Mouse (Mus musculus): ENCODE results near the gene Itpkb. TPM values are rescaled to one million over a fixed set of nuclear protein-coding genes. Genes with fewer than 3 reads are reported as not detected.

Itpkb gene
- total and polyA plus RNA-seq, 3 experiments, result 3.4 to 9.2 TPM; not detected in 1

GRCm38 (mm10) chr1:180330707-180331545 lies 641 bp downstream of the Itpkb start:
- Histone ChIP-seq H3K9ac (ENCODE audit: control insufficient read depth, low read depth, low read length, poor library complexity, severe bottlenecking) (peak overlapping the region; percentile 85), H3K79me2 (ENCODE audit: control insufficient read depth, insufficient read depth, low read length, poor library complexity) (peaks cover 10% of the 10 kb centered on the region), H3K27ac (ENCODE audit: control insufficient read depth, low read depth, low read length) (peak overlapping the region; percentile 83), H3K4me1 (ENCODE audit: control insufficient read depth in 1 of 2, insufficient read depth in 2 of 2, low read length in 2 of 2) (peaks cover 3 to 20% of the 10 kb centered on the region in 2 experiments; a peak in 3 of 4 replicates), H3K4me3 (ENCODE audit: control insufficient read depth in 1 of 2, insufficient read depth in 1 of 2, low read depth in 2 of 2, low read length in 2 of 2) (peak overlapping the region; percentile 82 to 87), H3K9me3 (replicated peaks; ENCODE audit: insufficient read depth, low read length) (no peaks in the 10 kb centered on the region), H3K36me3 (ENCODE audit: control insufficient read depth in 1 of 2, insufficient read depth in 2 of 2, low read length in 2 of 2) (peaks cover 0 to 18% of the 10 kb centered on the region in 2 experiments; a peak in 2 of 4 replicates), H3K27me3 (ENCODE audit: control insufficient read depth in 1 of 2, insufficient read depth in 2 of 2, low read length in 2 of 2) (no peaks in the 10 kb centered on the region)
- TF ChIP-seq NRF1 (IDR thresholded peaks at IDR 0.05; ENCODE audit: insufficient read depth, low read depth, low read length, poor library complexity, severe bottlenecking), result peak; percentile 51; the same call in 1 of the 2 replicates
- TF ChIP-seq ELF1 (IDR thresholded peaks at IDR 0.05; ENCODE audit: low read depth, low read length), result no peak
- TF ChIP-seq UBTF (IDR thresholded peaks at IDR 0.05; ENCODE audit: borderline replicate concordance, insufficient read depth, low read depth, low read length), result peak; percentile 84; the same call in 1 of the 2 replicates
- peak; percentile 45 for DNase-seq (ENCODE audit: low read depth, low spot score)

- Histone ChIP-seq H3K4me1 (ENCODE audit: control insufficient read depth in 1 of 2, insufficient read depth in 2 of 2, low read length in 2 of 2) (peaks cover 3 to 21% of the 10 kb centered on the region in 2 experiments; a peak in 3 of 4 replicates), H3K9ac (ENCODE audit: control insufficient read depth, low read depth, low read length, poor library complexity, severe bottlenecking) (no peak overlapping the region; the same call in 1 of the 2 replicates), H3K36me3 (ENCODE audit: control insufficient read depth in 1 of 2, insufficient read depth in 2 of 2, low read length in 2 of 2) (peaks cover 0 to 18% of the 10 kb centered on the region in 2 experiments; a peak in 2 of 4 replicates), H3K27me3 (ENCODE audit: control insufficient read depth in 1 of 2, insufficient read depth in 2 of 2, low read length in 2 of 2) (no peaks in the 10 kb centered on the region), H3K27ac (ENCODE audit: control insufficient read depth, low read depth, low read length) (no peak overlapping the region), H3K79me2 (ENCODE audit: control insufficient read depth, insufficient read depth, low read length, poor library complexity) (peaks cover 13% of the 10 kb centered on the region), H3K4me3 (ENCODE audit: control insufficient read depth in 1 of 2, insufficient read depth in 1 of 2, low read depth in 2 of 2, low read length in 2 of 2) (peak overlapping the region in 1 of 2 experiments; percentile 87; a peak in 2 of 4 replicates), H3K9me3 (replicated peaks; ENCODE audit: insufficient read depth, low read length) (no peaks in the 10 kb centered on the region)
- DNase-seq (ENCODE audit: low read depth, low spot score), result no peak
- TF ChIP-seq MAFK (IDR thresholded peaks at IDR 0.05; ENCODE audit: borderline replicate concordance, low read depth, low read length) (no peak), MYB (IDR thresholded peaks at IDR 0.05; ENCODE audit: low read depth, low read length) (no peak), POLR2A (IDR thresholded peaks at IDR 0.05; ENCODE audit: control insufficient read depth in 1 of 2, insufficient read depth in 1 of 2, low read depth in 1 of 2, low read length in 2 of 2, poor library complexity in 1 of 2) (no peak), MAZ (IDR thresholded peaks at IDR 0.05; ENCODE audit: low read depth, low read length) (no peak), BHLHE40 (IDR thresholded peaks at IDR 0.05; ENCODE audit: borderline replicate concordance, low read depth, low read length) (no peak), RAD21 (IDR thresholded peaks at IDR 0.05; ENCODE audit: low read depth, low read length) (no peak), NRF1 (IDR thresholded peaks at IDR 0.05; ENCODE audit: insufficient read depth, low read depth, low read length, poor library complexity, severe bottlenecking) (no peak), CHD1 (IDR thresholded peaks at IDR 0.05; ENCODE audit: low read depth, low read length) (no peak), MAX (IDR thresholded peaks at IDR 0.05; ENCODE audit: low read length) (no peak), EP300 (IDR thresholded peaks at IDR 0.05; ENCODE audit: low read depth in 1 of 2, low read length in 2 of 2) (no peak), HCFC1 (IDR thresholded peaks at IDR 0.05; ENCODE audit: low read depth, low read length) (no peak), ZMIZ1 (IDR thresholded peaks at IDR 0.05; ENCODE audit: low read depth, low read length) (no peak), MYC (IDR thresholded peaks at IDR 0.05; ENCODE audit: low read depth, low read length) (no peak), SMC3 (IDR thresholded peaks at IDR 0.05; ENCODE audit: low read depth, low read length) (no peak), KAT2A (conservative IDR thresholded peaks at IDR 0.05; ENCODE audit: low read depth, low read length) (no peak)
Observed at GRCm38 (mm10) chr1:180331546-180332075, 1.3 kb downstream of the Itpkb start.

All from MEL (cell line).